Mouse (Mus musculus) liver, embryonic 14.5 days (tissue): Measurements from ENCODE around the gene Borcs6.

ENCODE experiments used
- CTCF ChIP-seq: IDR thresholded peaks from 2 replicates; pipeline ENCODE4 v1.5.1; 2016; ENCODE audit warnings: antibody characterized with exemption, low read depth, control low read depth
- EP300 ChIP-seq: IDR thresholded peaks from 2 replicates; pipeline ENCODE4 v1.6.1; 2016; ENCODE audit warnings: antibody characterized with exemption, low read depth

DNA sequence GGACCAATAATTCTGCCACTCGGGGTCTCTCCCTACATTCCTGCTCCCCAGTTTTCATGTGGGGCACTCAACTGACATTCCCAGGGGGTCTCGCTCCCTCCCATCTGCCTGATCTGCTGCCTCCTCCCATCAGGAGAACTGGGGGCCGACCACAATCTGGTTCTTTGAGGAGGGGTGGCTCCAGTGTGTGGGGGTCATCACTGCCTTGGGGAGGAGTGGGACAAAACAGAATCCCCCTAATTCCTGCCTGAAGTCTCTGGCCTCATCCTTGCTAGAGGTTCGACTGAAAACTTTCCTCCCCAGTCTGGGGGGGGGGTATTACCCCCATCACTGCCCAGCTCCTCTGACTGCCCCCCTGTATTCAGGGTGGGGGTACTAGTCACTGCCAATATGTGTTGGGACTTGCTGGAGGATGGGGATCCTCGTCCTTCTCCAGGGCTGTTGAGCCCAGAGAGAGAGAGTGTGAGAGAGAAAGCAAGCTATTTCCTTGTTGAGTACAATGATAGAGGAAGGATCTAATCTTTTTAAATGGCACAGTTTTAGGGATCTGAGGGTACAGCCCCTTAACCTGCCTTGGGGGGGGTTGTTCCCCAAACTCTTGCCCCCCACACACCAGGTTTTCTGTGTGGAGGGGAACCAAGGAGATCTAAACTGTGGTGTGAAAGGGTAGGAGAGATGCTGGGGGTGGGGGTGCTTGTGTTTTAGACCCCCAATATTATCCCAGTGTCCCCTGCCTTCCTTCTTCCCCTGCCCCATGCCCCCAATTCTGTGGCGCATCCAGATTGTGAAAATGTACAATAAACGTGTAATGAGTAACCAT lies 32.3 kb downstream of the Borcs6 start:
- no peak for TF ChIP-seq CTCF
- TF ChIP-seq EP300 = no peak
